Mouse (Mus musculus) CD4-positive helper T cell, adult 2 months (primary cell): ENCODE data around the gene St6gal1.

Source experiments
- DNase-seq: peaks from one replicate; pipeline ENCODE4 v3.0.0-alpha.2; 2012; ENCODE audit warnings: low read depth, missing footprints, low spot score

St6gal1 gene

DNA sequence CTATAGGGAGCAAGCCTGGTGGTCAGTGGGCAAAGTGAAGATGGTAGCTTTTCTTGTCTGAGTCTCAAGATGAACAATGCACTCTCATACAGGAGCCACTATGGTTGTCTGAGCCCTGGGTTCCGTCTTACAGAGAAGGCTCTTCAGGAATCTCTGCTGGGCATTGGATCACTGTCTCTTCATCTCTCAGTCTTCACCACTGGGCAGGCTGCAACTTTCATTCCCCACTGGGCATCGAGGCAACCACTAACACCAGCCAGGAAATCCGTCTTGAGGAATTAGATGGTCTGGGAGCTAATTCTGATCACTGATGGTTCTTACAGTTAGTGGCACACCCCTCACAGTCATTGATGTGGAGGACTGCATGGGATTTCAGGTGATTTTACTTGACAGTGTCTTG lies 73.9 kb downstream of the St6gal1 start:
- no peak for DNase-seq

DNA sequence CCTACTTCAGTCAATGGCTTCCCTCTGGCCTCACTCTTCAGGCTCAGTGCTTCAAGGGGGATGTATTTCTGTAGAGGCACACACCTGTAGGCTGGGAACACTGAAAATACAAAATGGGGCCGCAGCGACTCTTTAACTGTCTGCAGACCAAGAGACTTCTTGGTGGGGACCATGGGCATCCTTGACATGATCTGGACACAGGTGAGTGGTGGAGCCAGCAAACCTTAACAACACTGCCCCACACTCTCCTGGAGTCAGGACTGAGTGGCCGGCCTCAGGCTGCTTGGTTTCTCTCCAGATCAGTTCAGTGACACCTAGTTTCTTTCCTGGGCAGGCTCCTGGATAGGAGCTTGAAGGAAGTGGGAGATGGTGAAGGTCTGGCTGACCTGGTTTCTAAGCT lies 74.4 kb downstream of the St6gal1 start:
- no peak for DNase-seq

DNA sequence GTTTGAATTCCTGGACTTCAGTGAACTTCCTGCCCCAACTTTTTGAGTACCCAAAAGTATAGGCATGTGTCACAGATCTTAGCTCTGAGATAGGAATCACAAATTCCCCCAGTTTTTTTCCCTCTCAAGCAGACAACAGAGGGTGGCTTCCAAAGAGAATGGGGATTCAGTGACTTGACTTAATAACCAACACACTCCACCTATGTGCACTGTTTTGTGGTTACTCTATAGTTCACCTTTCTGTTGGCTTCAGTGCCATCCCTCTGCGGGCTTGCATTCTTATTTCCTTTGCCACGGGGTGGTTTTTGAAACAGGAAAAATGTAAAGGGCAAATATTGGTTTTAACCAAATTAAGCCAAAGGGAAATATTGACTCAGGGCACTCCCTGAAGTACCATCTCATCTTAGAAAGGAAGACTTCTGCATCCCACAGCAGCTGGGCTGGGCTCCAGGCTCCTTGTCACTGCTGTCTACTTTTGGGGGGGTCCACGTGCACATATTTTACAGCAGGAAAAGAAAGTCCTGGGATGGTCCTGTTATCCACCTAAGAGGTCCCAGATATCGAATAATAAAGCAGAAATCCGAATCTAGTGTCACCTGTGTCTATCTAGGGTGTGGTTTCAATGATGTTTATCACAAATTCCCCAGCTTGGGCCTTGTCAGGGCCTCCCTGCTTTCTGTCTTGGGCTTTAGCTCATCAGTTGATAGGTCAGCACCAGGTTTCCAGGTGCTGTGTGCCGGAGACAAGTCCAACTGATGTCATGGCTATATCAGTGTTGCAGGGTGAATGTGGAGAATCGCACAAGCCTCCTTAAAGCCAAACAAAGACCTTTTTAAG lies 75.6 kb downstream of the St6gal1 start:
- peak; percentile 52 for DNase-seq

DNA sequence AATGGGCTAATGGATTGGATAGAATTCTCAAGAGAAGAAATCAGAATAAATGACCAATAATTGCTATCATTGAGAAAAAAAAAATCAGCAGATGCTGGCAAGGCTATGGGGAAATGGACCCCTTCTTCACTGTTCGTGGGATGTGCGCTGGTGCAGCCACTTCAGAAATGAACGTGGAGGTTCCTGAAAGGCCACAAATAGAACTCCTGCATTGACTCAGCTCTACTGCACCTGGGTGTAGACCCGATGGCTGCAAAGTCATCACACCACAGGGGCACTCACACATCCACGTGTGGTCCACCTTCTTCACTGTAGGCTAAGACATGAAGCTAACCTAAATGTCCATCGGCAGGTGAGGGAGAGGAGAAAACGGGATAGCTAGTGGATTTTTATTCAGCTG lies 77.2 kb downstream of the St6gal1 start:
- DNase-seq: no peak

DNA sequence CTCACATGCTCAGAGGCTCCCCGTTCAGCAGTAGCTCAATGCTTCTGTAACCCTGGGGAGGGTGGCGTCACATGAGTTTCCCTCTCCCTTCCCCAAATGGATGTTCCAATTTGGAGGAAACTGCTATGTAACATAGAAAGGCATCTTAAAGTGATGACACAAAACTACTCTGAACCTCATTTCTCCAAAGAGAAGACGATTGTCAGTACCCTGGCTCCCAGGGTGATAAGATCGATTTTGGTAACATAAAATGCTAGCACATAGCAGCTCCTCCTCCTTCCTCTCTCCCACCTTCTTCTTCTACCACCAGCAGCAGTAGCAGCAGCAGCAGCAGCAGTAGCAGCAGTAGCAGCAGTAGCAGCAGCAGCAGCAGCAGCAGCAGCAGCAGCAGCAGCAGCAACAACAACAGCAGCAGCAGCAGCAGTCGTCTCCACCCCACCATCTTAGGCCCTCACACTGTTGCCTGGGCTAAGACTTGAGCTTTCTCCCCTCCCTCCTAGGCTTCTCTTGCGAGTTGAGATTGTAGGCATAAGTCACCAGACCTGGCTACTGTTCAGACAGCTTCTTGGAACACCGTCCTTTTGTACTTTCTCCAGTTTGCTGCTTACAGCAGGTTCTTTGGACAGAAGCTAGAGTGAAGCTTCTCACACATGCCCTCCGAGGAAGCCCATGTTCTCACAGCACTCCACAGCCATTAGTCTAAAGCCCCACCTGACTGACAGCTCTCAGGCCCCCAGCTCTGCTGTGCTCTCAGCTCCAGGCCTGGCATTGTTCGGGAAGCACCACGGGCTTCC lies 81.5 kb downstream of the St6gal1 start:
- DNase-seq: peak; percentile 69

DNA sequence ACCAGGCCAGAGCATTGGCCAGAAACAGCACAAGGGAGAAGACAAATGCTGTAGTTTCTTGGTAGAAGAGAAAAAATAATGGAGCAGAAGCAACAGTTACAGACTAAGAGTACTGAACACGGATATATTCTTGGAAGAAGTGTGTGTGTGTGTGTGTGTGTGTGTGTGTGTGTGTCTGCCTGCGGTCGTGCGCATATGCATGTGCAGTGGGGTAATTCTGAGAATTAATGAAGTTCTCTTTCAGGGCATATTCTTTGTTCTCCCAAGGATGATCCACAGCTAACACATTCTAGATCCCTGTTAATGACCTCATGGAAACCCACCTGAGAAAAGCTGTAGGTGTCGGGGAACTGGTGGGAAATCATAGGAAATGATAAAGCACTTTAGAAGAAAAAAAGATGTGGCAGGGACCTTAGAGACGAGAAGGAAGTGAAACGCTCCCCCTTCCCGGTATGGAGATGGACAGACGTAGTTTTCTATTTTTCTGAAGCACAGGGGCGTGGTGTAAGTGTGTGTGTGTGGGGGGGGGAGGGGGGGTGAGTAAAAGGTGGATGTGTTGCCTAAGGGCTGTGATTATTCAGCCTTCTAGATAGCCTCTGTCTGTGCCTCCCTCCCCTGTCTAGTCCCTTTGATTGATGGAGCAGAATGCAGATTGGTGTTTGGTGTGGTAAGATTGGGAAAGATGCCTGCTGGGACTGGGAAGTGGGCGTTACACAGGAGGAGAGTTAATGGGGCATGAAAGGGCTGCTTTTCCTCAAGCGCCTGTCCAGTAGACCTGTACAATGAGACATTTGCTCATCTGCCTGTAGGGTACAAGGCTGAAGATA lies 82.8 kb downstream of the St6gal1 start:
- peak; percentile 45 for DNase-seq

DNA sequence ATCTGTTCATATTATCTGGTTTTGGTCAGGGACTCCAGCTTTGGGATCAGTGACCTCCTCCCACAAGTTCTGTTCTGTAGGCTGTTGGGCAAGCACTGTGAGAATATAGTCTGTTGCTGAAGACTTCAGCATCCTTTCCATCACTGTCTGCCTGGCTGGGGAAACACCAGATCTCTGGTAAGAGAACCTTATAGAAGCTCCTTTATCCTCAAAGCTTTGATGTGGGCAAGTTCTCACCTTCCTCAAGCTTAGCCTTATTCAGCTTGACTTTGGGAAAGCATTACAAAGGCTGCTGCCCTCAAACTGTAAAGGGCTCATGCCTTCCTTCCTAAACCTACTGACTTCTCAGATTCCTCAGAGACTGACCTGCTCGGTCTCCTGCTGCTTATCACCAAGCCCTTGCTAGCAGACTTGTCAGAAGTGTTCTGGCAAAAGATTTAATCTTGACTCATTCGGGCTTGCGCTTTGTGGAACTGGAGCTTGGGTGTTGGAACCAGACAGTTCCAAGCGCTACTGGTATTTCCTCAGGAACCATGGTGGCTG lies 83.5 kb downstream of the St6gal1 start:
- DNase-seq: peak; percentile 78

DNA sequence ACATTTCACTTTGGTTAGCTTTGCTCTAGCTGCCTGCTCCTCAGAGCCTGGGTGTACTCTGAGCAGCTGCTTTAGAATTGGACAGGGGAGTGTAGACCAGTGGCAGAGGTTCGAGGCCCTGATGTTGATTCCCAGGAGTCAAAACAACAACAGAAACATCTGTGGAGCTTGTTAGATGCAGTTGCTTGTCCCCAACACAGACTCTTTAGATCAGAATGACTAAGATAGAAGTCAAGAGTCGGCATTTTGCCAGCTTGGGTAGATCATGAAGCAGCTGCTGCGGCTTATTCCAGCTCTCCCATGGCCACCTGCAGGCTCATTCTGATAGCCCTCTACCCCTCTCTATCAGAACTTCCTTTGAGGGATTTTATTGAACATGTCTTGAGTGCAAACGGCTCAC lies 84.5 kb downstream of the St6gal1 start:
- DNase-seq: no peak

DNA sequence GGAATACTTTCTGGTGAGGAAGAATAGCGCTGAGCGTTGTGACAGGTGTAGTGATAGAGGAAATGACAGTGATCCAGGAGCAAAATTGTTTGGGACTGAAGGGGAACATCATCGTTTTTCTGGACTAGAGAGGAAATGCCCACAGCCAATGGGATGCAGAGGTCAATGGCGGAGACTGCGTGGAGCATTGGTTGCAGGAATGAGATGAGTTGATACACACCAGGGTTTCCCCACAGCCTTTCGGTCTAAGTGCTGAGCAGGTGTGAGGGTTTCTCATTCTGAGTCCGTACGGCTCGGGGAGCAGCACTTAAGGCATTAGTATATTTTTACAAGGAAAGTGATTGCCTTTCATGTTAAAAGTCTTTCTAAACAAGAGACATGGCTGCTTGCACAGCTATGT lies 88.1 kb downstream of the St6gal1 start:
- DNase-seq: no peak

DNA sequence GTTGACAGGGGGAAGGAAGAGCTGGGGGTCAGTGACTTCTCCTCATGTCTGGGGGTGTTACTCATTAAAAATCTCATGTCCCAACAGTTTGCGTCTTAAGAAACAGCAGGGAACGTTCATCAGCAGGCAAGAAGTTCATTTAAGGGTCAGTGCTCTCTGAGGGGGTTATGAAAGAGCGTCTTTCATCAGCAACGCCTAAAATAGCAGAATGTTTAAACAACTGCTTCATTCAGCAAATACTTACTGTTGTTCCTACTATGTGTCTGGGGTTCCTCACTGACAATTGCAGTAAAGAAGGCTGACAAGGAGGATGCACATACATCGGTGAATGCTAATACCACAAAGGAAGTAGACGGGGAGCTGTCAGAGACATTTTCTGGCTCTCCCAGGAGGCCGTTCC lies 90.2 kb downstream of the St6gal1 start:
- no peak for DNase-seq

DNA sequence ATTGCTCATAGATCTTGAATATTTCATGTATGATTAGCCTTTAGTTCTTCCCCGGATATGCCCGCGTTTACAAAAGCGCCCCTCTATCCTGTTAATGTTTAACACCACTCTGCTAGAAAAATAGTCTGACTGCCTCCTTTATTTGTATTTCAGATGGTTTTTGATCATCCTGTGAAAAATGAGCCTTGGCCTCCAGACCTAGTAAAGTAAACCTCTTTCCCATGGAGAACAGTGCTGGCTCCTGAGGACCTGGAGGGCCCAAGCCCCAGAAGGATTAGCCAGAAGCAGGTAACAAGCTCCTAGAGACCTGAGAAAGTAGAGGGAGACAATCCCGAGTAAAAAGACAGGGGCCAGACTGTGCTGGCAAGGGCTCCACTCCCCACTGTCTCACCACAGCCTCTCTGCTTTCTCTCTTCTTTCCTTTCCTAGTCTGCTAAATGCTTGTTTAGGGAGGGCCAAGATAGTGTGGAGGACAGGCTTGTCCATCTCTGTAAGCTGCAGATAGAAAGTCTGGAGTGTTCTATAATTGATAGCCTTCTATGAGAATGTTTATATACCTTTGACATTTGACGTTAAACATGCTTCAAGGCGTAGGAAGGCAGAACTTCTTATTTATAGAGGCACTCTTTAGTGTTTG lies 93.0 kb downstream of the St6gal1 start:
- no peak for DNase-seq

DNA sequence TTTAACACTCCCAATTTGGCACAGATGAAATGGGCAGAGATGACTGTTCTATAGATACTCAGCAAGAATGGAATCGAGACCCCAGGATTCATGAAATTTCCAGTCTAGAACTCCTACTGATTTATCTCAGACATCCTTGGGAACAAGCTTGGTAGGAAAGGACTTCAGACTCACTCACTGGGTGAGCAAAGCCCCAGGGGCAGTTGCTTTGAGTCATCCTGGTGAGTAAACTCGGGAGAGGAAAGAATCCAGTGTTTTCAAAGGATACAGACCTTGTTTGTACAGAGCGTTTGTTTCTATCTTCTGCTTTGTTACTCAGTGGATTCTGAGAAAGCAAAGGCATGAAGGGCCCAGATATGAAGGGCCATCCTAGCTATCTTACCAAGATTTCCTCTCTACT lies 95.5 kb downstream of the St6gal1 start:
- no peak for DNase-seq

DNA sequence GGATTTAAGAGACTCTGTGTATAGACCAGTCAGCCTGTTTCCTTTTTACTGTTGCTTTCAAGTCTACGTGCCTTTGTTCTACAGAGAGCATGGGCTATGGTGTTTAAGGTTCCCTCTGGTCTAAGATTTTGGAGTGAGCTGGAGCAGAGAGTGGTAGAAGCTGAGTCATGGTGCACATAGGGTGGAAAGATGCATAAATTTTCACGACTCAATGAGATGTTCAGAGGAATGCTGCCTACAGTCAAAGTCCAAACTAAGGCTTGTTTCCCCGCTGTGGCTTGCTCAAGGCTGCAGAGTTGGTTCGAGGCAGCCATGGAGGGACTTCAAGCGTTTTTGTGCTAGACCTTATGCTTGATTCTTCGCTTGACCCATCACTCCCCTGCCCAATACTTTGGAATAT lies 96.0 kb downstream of the St6gal1 start:
- DNase-seq: no peak

DNA sequence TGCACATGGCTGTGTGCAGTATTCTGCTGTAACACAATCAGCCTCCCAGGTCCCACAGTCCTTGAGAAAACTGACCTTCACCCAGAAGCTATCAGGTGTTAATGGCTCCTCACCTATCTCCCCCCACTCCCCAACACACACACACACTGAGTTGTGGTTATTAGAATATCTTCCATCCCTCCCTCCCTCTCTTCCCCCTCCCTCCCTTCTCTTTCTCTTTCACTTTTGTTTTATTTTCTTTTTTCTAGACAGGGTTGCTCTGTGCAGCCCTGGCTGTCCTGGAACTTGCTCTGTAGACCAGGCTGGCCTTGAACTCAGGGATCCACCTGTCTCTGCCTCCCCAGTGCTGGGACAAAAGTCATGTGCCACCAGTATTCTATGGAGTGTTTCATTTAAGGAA lies 97.9 kb downstream of the St6gal1 start:
- peak; percentile 30 for DNase-seq

DNA sequence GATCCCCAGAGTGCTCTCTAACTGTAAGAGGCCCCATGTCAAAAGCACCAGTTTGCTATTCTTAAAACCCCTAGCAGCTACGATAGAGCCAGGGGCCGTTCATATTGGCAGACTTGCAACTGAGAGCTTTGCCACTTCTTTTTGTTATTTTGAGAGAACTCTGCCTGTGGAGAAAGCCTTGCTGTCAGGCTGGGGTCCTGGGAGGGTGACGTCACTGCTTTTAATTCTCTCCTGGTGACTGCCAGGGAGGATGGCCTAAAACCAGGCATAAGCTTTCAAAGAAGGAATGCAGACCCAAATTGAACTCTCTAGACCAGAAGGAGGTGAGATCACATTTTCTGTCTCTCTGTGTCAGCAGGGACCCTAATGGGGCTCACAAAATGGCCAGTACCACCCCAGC lies 99.4 kb downstream of the St6gal1 start:
- no peak for DNase-seq

DNA sequence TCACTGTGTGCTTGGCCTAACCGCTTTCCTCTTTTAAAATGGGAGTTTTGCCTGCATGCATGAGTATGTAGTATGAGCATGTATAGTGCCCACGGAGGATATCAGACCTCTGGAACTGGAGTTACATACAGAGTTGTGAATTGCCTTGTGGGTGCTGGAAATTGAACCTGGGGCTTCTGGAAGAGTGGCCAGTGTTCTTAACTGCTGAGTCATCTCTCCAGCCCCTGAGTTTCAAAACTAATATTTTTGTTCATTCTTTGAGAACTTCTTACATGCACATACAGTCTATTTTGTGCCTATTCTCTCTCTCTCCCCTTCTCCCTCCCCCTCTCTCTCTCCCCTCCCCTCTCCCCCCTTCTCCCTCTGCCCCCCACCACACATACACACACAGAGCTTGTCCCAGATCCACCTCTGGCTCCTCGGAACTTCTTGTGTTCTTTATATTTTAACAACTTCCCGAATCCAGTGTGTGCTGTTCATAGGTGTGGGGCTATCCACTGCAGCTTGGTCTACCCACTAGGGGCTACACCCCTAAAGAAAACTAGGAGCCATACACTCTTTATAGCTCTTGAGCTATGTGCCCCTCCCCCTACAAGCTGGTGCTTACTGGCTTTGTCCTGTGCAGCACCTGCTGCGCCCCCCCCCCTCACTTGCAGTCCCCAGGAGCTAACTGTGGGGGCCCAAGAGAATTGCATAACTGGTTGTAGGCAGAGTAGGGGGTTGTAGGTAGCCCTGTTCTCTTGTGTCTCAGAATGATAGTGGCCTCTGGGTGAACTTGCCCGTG lies 100.5 kb downstream of the St6gal1 start:
- no peak for DNase-seq

DNA sequence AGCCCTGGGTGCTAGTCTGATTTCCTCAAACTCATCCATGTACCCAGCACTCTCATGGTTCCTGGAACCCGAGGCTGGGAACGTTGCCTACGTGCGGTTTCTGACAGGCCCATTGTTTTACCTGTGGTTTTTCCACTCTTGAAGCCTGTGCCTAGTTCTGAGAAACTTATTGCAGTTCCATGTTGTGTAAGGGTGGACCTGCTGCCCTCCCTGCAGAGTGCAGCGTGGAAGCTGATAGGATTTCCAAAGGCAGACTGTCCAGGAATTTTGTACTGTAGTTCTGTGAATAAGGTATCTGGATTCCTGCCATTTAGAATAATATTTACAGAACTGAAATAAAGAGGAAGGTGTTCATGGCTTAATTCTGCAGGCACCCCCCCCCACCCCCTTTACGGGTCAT lies 102.1 kb downstream of the St6gal1 start:
- no peak for DNase-seq

DNA sequence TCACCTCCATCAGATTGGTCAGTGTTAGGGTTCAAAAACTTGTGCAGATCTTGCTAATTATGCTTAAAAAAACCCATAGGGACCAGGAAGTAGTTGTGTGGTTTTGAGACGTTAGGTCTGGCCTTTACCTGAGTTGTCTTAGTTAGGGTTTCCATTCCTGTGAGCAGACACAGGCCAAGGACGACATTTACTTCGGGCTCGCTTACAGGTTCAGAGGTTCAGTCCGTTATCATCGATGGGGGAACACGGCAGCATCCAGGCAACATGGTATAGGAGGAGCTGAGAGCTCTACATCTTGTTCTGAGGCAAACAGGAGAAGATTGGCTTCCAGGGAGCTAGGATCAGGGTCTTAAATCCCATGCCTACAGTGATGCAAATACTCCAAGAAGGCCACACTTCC lies 102.7 kb downstream of the St6gal1 start:
- DNase-seq: peak; percentile 35

DNA sequence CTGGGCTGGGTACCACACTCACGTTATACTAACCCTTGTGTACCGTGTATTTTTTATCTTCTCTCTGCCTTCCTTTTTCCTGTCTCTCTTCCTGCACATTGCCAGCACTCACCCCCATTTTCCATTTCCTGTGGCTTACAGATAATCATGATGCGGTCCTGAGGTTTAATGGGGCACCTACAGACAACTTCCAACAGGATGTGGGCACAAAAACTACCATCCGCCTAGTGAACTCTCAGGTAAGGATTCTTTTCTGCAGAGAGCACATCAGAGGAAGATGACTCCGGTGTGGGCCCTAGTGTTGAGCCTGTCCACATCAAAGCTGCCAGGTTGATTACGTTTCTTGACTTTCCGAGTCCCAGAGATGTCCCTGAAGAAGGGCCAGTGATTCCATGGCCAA lies 103.7 kb downstream of the St6gal1 start:
- DNase-seq: peak; percentile 86

DNA sequence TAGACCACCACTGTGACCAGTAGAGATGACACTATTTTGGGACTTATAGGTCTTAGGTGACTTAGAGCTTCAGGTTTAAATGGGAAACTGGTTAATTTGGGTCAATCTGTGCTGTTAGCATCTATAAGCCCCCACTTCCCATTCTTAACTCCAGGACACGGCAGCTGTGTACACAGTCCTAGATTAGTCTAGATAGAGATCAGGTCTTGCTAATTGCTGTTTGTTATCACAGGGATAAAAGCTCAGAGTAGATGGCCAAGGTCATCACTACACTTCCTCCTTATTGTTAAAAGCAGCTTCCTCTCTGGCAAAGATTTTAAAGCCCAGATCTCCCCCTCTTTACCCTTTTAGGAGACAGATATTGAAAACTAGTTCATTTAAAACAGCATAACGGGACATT lies 107.6 kb downstream of the St6gal1 start:
- no peak for DNase-seq

DNA sequence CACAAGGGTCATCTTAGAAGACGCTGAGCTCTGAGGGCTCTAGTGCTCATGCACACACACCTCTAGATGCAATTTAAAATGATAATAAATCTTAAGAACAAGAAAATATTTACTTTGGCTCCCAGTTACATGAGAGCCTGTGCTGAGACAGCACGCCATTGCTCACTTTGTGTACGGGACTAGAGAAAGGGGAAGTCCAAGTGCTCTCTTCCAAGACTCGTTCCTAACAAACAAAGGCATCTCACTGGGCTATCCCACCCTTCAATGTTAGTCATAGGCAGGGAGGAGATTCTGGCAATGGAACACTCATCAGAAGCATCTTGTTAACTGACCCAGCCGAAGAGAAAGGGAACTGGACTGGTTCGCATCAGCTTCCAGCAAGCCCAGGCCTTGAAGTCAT lies 108.1 kb downstream of the St6gal1 start:
- DNase-seq: no peak
